Mouse (Mus musculus) heart, adult 2 months (tissue): Measurements from ENCODE around the gene Nudt17. TPM values are rescaled to one million over a fixed set of nuclear protein-coding genes. Genes with fewer than 3 reads are reported as not detected.

Source experiments
- DNase-seq, 2 experiments: peaks; one replicate each; pipeline ENCODE4 v3.0.0; 2021
- H3K27ac ChIP-seq: fragments of 200-600 bp; 2 replicates; pipeline ENCODE4 v1.8.1; 2022
- H3K27me3 ChIP-seq: fragments of 200-500 bp; 2 replicates; pipeline ENCODE4 v1.6.1; 2012; ENCODE audit warnings: mild to moderate bottlenecking, low read length, inconsistent platforms, mixed read lengths; ENCODE audit not compliant: control insufficient read depth, insufficient read depth
- H3K36me3 ChIP-seq: fragments of 200-500 bp; 2 replicates; pipeline ENCODE4 v1.6.1; 2012; ENCODE audit warnings: low read length, inconsistent platforms; ENCODE audit not compliant: control insufficient read depth, insufficient read depth
- H3K4me1 ChIP-seq: fragments of 200-500 bp; 2 replicates; pipeline ENCODE4 v1.6.1; 2011; ENCODE audit warnings: low read length; ENCODE audit not compliant: control insufficient read depth, insufficient read depth
- H3K4me3 ChIP-seq: fragments of 200-600 bp; 2 replicates; pipeline ENCODE4 v1.8.1; 2022
- H3K79me2 ChIP-seq: fragments of 200-500 bp; replicated peaks from 2 replicates; pipeline ENCODE4 v1.6.1; 2012; ENCODE audit warnings: mild to moderate bottlenecking, inconsistent platforms, low read length, moderate library complexity, mixed read lengths; ENCODE audit not compliant: control insufficient read depth, insufficient read depth
- H3K9ac ChIP-seq: fragments of 200-500 bp; 2 replicates; pipeline ENCODE4 v1.6.1; 2012; ENCODE audit warnings: low read depth, mild to moderate bottlenecking, control low read depth, inconsistent platforms, low read length, mixed read lengths
- CTCF ChIP-seq: fragments of 200-600 bp; IDR thresholded peaks from 2 replicates; pipeline ENCODE4 v1.8.1; 2022; ENCODE audit warnings: antibody characterized with exemption, mild to moderate bottlenecking, moderate library complexity
- EP300 ChIP-seq: fragments of 200-500 bp; IDR thresholded peaks from 2 replicates; pipeline ENCODE4 v1.6.1; 2011; ENCODE audit warnings: low read depth, low read length, control low read depth; ENCODE audit not compliant: insufficient read depth
- POLR2A ChIP-seq: fragments of 200-500 bp; IDR thresholded peaks from 2 replicates; pipeline ENCODE4 v1.6.1; 2011; ENCODE audit warnings: mild to moderate bottlenecking, low read depth, low read length, control low read depth; ENCODE audit not compliant: insufficient read depth
- WGBS: fragments of 180-500 bp; shearing (Covaris S2); methylation state at CpG from one replicate; pipeline ENCODE4 v1.1.7; 2018; 5-methylcytosine and 5-hydroxymethylcytosine counted together
- intact Hi-C: fragments of 180-260 bp; cut with DNase I; formaldehyde crosslinking; loops from one replicate; pipeline ENCODE4 v1.15.1; 2025
- polyA plus RNA-seq: library from polyadenylated mRNA; depleted of rRNA; stranded (reverse); fragments of >200 nt; gene quantifications from 2 replicates; pipeline ENCODE4 v1.2.3, GENCODE M21; 2012
- total RNA-seq, 2 experiments: library from RNA; stranded (reverse); gene quantifications; 2 replicates each; pipeline ENCODE4 v1.2.3; 2021

The Nudt17 gene
- total and polyA plus RNA-seq, 3 experiments: 2.6 to 4.8 (median 3.1) TPM

- TF ChIP-seq EP300 (no peak), CTCF (peak; percentile 77)
- 60% methylated on average over 7 of the region's 7 CpGs for WGBS
- DNase-seq: no peak
- no peaks in the 10 kb centered on the region; the same call in 1 of the 2 replicates for H3K4me1 ChIP-seq
- no peak overlapping the region for H3K9ac ChIP-seq
- no peak overlapping the region for H3K4me3 ChIP-seq
- intact Hi-C loops: no loop called here
- no peaks in the 10 kb centered on the region for H3K27me3 ChIP-seq
- H3K27ac ChIP-seq: no peak overlapping the region
- H3K36me3 ChIP-seq: peaks cover 2% of the 10 kb centered on the region
- H3K79me2 ChIP-seq: 0 out of 2 replicates have a peak, but pooled peaks cover 2% of the 10 kb centered on the region
These were observed 8.0 kb downstream of the Nudt17 start for GRCm38 (mm10) chr3:96700376-96700775.

GRCm38 (mm10) chr3:96698993-96699690, 9.2 kb downstream of the Nudt17 start:
- Histone ChIP-seq H3K27me3 (no peaks in the 10 kb centered on the region), H3K79me2 (0 out of 2 replicates have a peak, but pooled peaks cover 2% of the 10 kb centered on the region), H3K9ac (no peak overlapping the region), H3K4me3 (no peak overlapping the region), H3K4me1 (no peaks in the 10 kb centered on the region; the same call in 1 of the 2 replicates), H3K36me3 (peaks cover 2% of the 10 kb centered on the region), H3K27ac (no peak overlapping the region)
- DNase-seq: no peak
- TF ChIP-seq CTCF (no peak), POLR2A (no peak), EP300 (no peak)
- 70% methylated on average over 19 of the region's 19 CpGs for WGBS
- intact Hi-C loops: no loop called here

- no peaks in the 10 kb centered on the region for H3K27me3 ChIP-seq
- peak overlapping the region; percentile 93 for H3K9ac ChIP-seq
- H3K79me2 ChIP-seq: 0 out of 2 replicates have a peak, but pooled peaks cover 2% of the 10 kb centered on the region
- H3K4me1 ChIP-seq: no peaks in the 10 kb centered on the region; the same call in 1 of the 2 replicates
- H3K36me3 ChIP-seq: peaks cover 2% of the 10 kb centered on the region
- DNase-seq: peak; percentile 96 to 97
- intact Hi-C loops: no loop called here
- H3K27ac ChIP-seq: peak overlapping the region; percentile 81
- H3K4me3 ChIP-seq: peak overlapping the region; percentile 97
- peak; percentile 57; the same call in 1 of the 2 replicates for TF ChIP-seq POLR2A
- no peak for TF ChIP-seq CTCF
- WGBS: under 1% methylated on average over 80 of the region's 85 CpGs
These were observed 11.3 kb downstream of the Nudt17 start for GRCm38 (mm10) chr3:96696766-96697732.

- peak within 1 kb of the TSS; percentile 81 for H3K27ac ChIP-seq
- no peaks in the 10 kb centered on the region; the same call in 1 of the 2 replicates for H3K4me1 ChIP-seq
- WGBS: under 1% methylated on average over 35 of the region's 35 CpGs
- intact Hi-C loops: no loop called here
- TF ChIP-seq CTCF (no peak), POLR2A (peak; percentile 80), EP300 (no peak)
- H3K36me3 ChIP-seq: peaks cover 2% of the 10 kb centered on the region
- no peaks in the 10 kb centered on the region for H3K27me3 ChIP-seq
- peak within 1 kb of the TSS; percentile 97 for H3K4me3 ChIP-seq
- H3K79me2 ChIP-seq: 0 out of 2 replicates have a peak, but pooled peaks cover 2% of the 10 kb centered on the region
- H3K9ac ChIP-seq: peak within 1 kb of the TSS; percentile 93
- DNase-seq: peak; percentile 91 to 92
These were observed 12.1 kb downstream of the Nudt17 start, which contains the start of gene Pias3 for GRCm38 (mm10) chr3:96696198-96696765. Pias3 (plus strand) TSS chr3:96696384.

GRCm38 (mm10) chr3:96693579-96693978, 14.8 kb downstream of the Nudt17 start:
- Histone ChIP-seq H3K27ac (no peak overlapping the region), H3K4me1 (no peaks in the 10 kb centered on the region; the same call in 1 of the 2 replicates), H3K27me3 (no peaks in the 10 kb centered on the region), H3K79me2 (0 out of 2 replicates have a peak, but pooled peaks cover 2% of the 10 kb centered on the region), H3K36me3 (peaks cover 2% of the 10 kb centered on the region), H3K4me3 (no peak overlapping the region), H3K9ac (no peak overlapping the region)
- 86% methylated on average over 1 of the region's 1 CpGs for WGBS
- TF ChIP-seq POLR2A (no peak), EP300 (no peak), CTCF (no peak)
- intact Hi-C loops: no loop called here
- no peak for DNase-seq
